Mouse (Mus musculus) G1E (cell line): ENCODE measurements around the gene Tmem200b.

Experiments used
- CTCF ChIP-seq: IDR thresholded peaks from 2 replicates; pipeline ENCODE4 v1.5.1; 2012; ENCODE audit warnings: low read depth, low read length, inconsistent platforms, mixed read lengths
- TAL1 ChIP-seq: conservative IDR thresholded peaks from 2 replicates; pipeline ENCODE4 v1.6.1; 2012; ENCODE audit warnings: low read depth, low read length, inconsistent platforms, mixed read lengths

GRCm38 (mm10) chr4:131919506-131920140 lies 1.9 kb upstream of the Tmem200b start:
- TF ChIP-seq CTCF (no peak), TAL1 (no peak)
